Mouse (Mus musculus) thymus, adult 2 months (tissue): ENCODE measurements around the gene Rab11b.

Source experiments
- CTCF ChIP-seq: fragments of 200-500 bp; IDR thresholded peaks from 2 replicates; pipeline ENCODE4 v1.5.1; 2012; ENCODE audit warnings: mild to moderate bottlenecking, control low read depth, low read length, moderate library complexity, borderline replicate concordance; ENCODE audit not compliant: control insufficient read depth, poor library complexity, insufficient read depth; ENCODE audit errors: extremely low read depth
- POLR2A ChIP-seq: fragments of 200-500 bp; IDR thresholded peaks from 2 replicates; pipeline ENCODE4 v1.6.1; 2012; ENCODE audit warnings: mild to moderate bottlenecking, low read length, control low read depth, moderate library complexity; ENCODE audit not compliant: control insufficient read depth, poor library complexity, insufficient read depth; ENCODE audit errors: extremely low read depth

DNA sequence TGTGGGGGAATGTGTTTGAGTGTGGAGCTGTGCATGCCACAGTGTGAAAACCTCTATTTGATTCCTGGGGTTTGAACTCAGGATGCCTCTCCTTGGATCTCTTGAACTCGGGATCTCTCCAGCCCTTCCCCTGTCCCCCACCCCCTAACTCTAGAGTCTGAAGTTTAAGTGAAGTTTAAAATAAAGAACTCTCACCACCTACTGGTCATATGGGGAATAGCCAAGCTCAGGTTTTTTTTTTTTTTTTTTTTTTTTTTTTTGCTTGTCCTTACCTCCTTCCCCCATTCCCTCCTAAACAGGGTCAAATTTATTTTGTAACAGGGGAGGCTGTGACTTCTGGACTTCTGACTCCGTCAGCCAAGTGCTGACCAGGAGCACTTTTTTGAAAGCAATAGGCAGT, 41.9 kb upstream of the Rab11b start:
- no peak for TF ChIP-seq CTCF
- TF ChIP-seq POLR2A = no peak
